Mouse (Mus musculus) mouse embryonic stem cell (cell line): ENCODE data around the gene Olfr1380.
"Not testable (repeated sequence)": the region's sequence is repeated elsewhere in the genome, so short reads cannot be mapped to it uniquely, and the experiment has no call there.

Source experiments
- in situ Hi-C, 2 experiments: fragments of 300-500 bp; cut with MboI; formaldehyde crosslinking; loops; 1 replicate in 1 of 2; 3 replicates in 1 of 2; pipeline ENCODE4 v1.14.3; 2019 to 2020; ENCODE audit warnings: low sequenced_read_pairs in 2 of 2, low pct_unique_long_range_greater_than_20kb in 1 of 2, mixed read lengths in 1 of 2; ENCODE audit not compliant: unreplicated experiment in 1 of 2

Gene Olfr1380

DNA sequence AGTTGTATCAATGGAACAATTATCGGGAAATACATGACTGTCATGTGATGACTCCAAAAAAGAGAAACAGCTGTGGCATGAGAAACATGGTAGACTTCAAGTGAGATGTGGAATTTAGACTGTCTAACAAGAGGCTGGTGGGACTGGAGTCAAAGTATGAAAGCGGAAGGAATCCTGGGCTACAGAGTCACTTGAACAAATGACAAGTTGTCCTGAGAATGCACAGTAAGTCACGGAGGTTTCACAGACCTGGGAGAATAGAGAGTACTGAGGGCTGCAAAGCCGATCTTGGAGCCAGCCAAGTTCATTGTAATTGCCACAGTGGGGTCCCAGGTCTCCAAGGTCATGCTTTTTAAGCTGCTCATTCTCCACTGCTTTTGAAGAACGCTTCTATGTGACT lies at the start of gene Olfr1380:
Gene Olfr1380 (plus strand): TSS at position 301 of the 400 bp plus-strand sequence.
- in situ Hi-C loops, result not testable (repeated sequence)

DNA sequence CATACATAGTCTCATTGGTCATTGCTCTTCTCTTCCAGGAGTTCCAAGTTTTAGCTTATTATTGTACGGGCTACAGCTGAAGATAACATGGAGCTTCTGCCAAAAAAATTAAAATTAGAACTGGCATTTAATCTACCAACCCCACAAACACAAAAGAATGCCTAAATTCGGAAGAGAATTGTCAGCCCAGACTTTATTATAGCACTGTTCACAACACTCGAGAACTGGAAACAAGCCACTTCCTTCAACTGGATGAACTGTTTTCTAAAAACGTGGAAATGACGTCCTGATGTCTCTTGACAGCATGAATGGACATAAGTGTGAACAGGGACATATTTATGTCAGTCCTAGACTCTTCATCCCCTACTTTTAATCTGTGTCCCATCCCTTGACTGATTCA lies 38.6 kb upstream of the Olfr1380 start:
- in situ Hi-C loops, result no loop called here

DNA sequence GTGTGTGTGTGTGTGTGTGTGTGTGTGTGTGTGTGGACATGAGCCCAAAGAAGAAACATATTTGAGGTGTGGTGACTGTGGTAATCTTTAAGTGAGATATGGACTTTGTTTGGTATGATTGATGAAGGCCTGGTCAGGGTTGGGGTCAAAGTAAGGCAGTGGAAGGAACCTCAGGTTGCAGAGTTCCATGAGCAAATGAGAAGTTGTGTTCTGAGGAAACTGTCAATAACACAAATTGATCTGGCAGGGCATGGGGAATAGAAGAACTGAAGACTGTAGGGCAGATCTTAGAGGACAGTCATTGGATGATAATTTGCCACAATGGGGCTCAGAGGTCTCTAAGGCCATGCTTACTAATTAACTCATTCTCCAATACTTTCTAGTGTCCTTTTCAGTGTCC lies 37.3 kb upstream of the Olfr1380 start, which contains the start of gene Olfr1383:
Gene Olfr1383 (plus strand): TSS at position 301 of the 400 bp plus-strand sequence.
- in situ Hi-C loops, result no loop called here

DNA sequence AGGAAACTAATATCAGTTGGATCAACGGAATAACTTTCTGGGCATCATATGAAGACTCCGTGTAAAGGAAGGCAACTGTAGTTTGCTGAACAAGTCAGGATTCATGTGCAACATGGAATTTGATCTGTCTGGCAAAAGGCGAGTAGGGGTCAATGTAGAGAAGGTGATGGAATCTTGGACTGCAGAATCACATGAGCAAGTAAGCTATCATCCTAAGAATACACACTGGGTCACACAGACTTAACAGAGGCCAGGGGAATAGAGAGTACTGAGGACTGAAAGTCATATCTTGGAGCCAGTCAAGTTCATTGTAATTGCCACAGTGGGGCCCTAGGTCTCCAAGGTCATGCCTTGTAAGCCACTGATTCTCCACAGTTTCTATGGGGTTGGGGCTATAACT lies 28.7 kb upstream of the Olfr1380 start, which contains the start of gene Olfr1382:
Gene Olfr1382 (plus strand): TSS at position 301 of the 400 bp plus-strand sequence.
- in situ Hi-C loops, result no loop called here

DNA sequence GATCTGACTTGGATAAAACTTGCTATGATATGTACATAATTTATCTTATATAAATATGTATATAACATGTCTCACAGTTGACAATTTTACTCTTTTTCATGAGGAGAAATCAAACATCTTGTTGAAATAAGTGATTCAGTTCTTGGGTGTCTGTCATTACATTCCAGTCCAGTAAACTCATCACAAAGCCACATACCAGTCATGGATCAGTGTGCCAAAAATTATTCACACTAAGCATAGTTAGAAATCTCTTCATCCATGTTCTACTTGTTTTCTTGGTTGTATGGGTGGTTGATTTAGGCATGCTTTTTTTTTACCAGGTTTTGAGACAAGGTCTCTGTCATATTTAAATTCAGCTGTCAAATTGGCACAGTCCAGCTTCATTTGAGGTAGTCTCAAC lies 23.9 kb upstream of the Olfr1380 start:
- in situ Hi-C loops, result no loop called here

DNA sequence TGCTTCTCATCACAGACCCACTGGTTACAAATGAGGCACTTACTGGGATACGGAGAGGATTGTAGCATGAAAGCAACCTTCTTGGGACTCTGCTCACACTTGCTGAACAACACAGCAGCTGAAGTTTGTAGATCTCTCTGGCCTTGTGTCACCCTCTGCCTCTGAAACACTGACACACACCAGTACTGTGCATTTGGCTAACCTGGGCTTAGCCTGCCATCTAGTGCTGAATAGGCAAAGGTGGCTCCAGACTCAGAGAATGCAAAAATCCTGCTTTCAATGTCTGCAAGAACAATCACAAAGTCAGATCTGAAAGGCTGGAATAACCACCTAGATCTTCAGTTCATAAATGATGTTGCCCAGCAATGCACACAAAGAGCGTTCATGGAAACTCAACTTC lies 20.0 kb upstream of the Olfr1380 start:
- in situ Hi-C loops, result not testable (repeated sequence)

- in situ Hi-C loops, result not testable (repeated sequence)
Measured at GRCm38 (mm10) chr11:49543149-49543548, 13.5 kb upstream of the Olfr1380 start, which contains the start of gene Olfr1381. Gene Olfr1381 (plus strand): TSS chr11:49543449.

- in situ Hi-C loops, result not testable (repeated sequence)
Measured at GRCm38 (mm10) chr11:49554033-49554432, 2.6 kb upstream of the Olfr1380 start.

DNA sequence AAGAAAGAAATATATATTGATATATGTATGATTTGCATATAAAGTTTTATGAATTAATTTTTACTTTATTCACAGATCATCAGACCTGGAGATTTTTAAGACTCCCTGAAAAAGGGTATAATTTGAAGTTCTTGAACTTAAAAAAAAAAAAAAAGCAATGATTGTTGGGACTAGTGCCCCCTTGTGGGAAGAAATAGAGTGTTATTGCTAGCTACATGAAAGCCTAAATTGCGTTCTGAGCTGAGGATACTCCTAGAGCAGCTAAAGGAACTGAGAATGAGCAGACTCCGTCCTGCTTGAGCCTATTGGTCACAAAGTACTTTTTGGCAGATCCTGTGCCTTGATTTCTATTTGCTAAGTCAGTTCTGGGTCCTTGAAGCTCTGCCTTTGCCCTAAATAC lies 18.4 kb downstream of the Olfr1380 start:
- in situ Hi-C loops, result not testable (repeated sequence)

DNA sequence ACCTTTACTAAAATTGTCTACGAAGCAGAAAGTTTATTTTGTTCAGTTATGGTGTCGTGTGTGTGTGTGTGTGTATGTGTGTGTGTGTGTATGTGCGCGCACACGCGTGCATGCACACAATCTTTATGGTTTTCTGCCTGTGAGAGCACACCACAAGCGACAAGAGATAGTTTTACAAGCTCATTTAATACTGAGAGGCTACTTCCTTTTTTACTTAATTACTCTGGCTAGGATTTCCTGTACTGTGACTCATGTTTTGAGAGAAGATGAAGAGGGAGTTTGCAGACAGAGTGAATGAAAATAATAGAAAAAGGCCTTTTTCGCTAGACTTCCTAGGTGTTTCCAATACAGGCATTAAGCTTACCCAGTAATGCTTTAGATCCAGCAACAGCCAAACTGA lies 23.8 kb downstream of the Olfr1380 start:
- in situ Hi-C loops, result not testable (repeated sequence)

GRCm38 (mm10) chr11:49590213-49590612 lies 33.5 kb downstream of the Olfr1380 start:
- in situ Hi-C loops, result no loop called here

DNA sequence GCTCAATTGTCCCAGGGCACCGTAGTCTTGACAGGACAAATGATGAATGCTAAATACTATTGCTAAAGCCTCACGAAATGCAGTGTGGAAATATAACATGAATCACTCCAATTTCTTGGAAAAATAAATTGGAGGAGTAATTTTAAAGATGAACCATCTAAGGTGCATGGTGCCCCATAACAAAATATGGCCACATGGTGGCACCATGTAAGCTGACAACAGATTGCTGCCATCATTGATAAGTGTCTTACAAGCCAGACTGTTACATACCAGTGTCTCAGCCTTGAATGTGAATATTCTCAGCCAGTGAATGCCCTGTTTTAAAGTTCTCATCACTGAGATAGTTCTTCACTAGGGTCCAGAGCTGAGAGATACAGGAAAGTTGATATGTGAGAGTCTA lies 40.5 kb downstream of the Olfr1380 start:
- in situ Hi-C loops, result not testable (repeated sequence)

DNA sequence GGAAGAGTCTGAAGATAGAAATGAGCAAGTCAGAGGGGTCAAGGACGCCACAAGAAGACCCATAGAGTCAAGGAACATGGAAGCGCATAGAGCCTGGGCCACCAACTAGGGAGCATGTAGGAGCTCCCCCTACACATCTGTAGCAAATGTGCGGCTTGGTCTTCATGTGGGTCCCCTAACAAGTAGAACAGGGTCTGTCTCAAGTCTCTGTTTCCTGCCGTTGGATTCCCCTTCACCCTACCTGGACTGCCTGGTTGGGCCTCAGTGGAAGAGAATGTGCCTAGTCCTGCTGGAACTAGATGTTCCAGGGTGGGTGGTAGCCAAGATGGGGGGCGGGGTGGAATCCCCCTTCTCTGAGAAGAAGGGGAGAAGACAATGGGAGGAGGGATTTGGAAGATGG lies 51.6 kb downstream of the Olfr1380 start:
- in situ Hi-C loops, result not testable (repeated sequence)

GRCm38 (mm10) chr11:49608938-49609867 lies 52.5 kb downstream of the Olfr1380 start, which contains the start of gene Flt4:
Gene Flt4 (plus strand): TSS chr11:49609263.
- in situ Hi-C loops, result not testable (repeated sequence)

- in situ Hi-C loops, result not testable (repeated sequence)
Measured at GRCm38 (mm10) chr11:49609868-49610824, 53.5 kb downstream of the Olfr1380 start.

- in situ Hi-C loops, result not testable (repeated sequence)
Measured at GRCm38 (mm10) chr11:49611349-49611748, 54.7 kb downstream of the Olfr1380 start.

GRCm38 (mm10) chr11:49612154-49612553 lies 55.5 kb downstream of the Olfr1380 start:
- in situ Hi-C loops, result no loop called here

- in situ Hi-C loops, result no loop called here
Measured at GRCm38 (mm10) chr11:49613349-49613748, 56.7 kb downstream of the Olfr1380 start.
